Mouse (Mus musculus) intestine, embryonic 16.5 days (tissue): ENCODE measurements around the gene Psme3. TPM values are rescaled to one million over a fixed set of nuclear protein-coding genes. Genes with fewer than 3 reads are reported as not detected.
A peak's percentile ranks its signal among the peaks of the same experiment; 100 is the strongest.
"Not testable (repeated sequence)": the region's sequence is repeated elsewhere in the genome, so short reads cannot be mapped to it uniquely, and the experiment has no call there.

Experiments
- ATAC-seq: fragments of 200-750 bp; cut with Nextera tagmentation; 2 replicates; pipeline ENCODE4 v1.8.0; 2017; ENCODE audit warnings: moderate TSS enrichment, moderate library complexity
- H3K27ac ChIP-seq: fragments of 300-500 bp; sonication (generic); 2 replicates; pipeline ENCODE4 v1.5.1; 2014; ENCODE audit warnings: mild to moderate bottlenecking, low read length
- H3K27me3 ChIP-seq: fragments of 300-500 bp; sonication (generic); replicated peaks from 2 replicates; pipeline ENCODE4 v1.6.1; 2014; ENCODE audit warnings: low read length, control low read depth, mixed read lengths; ENCODE audit not compliant: control insufficient read depth, insufficient read depth
- H3K36me3 ChIP-seq: fragments of 300-500 bp; sonication (generic); 2 replicates; pipeline ENCODE4 v1.6.1; 2014; ENCODE audit warnings: low read length, control low read depth; ENCODE audit not compliant: control insufficient read depth, insufficient read depth
- H3K4me1 ChIP-seq: fragments of 300-500 bp; sonication (generic); 2 replicates; pipeline ENCODE4 v1.6.1; 2014; ENCODE audit warnings: low read length, control low read depth, mixed read lengths; ENCODE audit not compliant: control insufficient read depth, insufficient read depth
- H3K4me2 ChIP-seq: fragments of 300-500 bp; sonication (generic); 2 replicates; pipeline ENCODE4 v1.6.1; 2014; ENCODE audit warnings: low read depth, low read length, control low read depth
- H3K4me3 ChIP-seq: fragments of 300-500 bp; sonication (generic); 2 replicates; pipeline ENCODE4 v1.5.1; 2014; ENCODE audit warnings: mild to moderate bottlenecking, low read length
- H3K9ac ChIP-seq: fragments of 300-500 bp; sonication (generic); 2 replicates; pipeline ENCODE4 v1.6.1; 2014; ENCODE audit warnings: low read depth, low read length
- H3K9me3 ChIP-seq: fragments of 300-500 bp; sonication (generic); 2 replicates; pipeline ENCODE4 v1.6.1; 2016; ENCODE audit warnings: low read length, control low read depth; ENCODE audit not compliant: control insufficient read depth
- WGBS: fragments of 180-500 bp; shearing (Covaris S2); extraction: QIAGEN DNeasy Blood & Tissue Kit; methylation state at CpG from one replicate; pipeline ENCODE4 v1.1.7; 2014; 5-methylcytosine and 5-hydroxymethylcytosine counted together
- polyA plus RNA-seq: library from polyadenylated mRNA; unstranded; fragments of >200 nt; fragmentation: Nextera tagmentation; extraction: Ambion mirVana; gene quantifications from 2 replicates; pipeline ENCODE4 v1.2.1, GENCODE M21; 2015

Psme3 gene
- polyA plus RNA-seq, 1 experiment from 2014 or later = 125 TPM

DNA sequence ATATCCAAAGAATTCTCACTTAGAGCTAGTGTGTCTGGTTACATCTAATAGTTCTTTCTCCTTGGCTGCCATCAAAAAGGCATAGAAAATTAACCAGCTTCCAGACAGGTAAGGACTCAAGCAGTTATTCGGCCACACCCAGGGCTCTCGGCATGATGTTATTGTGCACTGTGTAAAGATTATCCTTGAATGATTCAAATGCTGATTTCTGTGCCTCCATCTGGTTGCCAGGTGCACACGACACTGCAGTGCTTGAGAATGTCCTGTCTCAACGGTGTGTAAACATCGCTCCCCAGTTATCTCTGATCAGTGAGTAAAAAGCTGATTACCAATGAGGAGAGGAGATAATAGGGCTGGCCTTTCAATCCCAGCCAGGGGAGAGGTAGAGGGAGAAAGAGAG lies 8.3 kb upstream of the Psme3 start:
- peak; percentile 53; the same call in 1 of the 2 replicates for ATAC-seq

DNA sequence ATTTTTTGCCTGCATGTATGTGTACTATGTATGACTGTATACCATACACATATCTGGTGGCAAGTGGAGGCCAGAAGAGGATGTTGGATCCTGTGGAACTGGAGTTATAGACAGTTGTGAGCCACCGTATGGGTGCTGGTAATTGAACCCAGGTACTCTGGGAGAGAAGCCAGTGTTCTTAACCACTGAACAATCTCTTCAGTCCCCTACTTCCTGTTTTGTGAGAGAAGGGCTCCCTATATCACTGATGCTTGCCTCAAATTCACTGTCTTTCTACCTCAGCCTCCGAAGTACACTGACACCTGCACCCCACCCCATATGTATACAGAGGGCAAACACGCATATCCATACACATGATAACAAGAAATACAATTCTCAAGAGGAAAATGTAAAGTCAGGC lies 4.9 kb upstream of the Psme3 start:
- no peak for ATAC-seq
- Histone ChIP-seq H3K9ac (no peak overlapping the region), H3K27ac (no peak overlapping the region), H3K9me3 (no peaks in the 10 kb centered on the region), H3K27me3 (no peaks in the 10 kb centered on the region), H3K4me3 (no peak overlapping the region), H3K36me3 (no peaks in the 10 kb centered on the region), H3K4me2 (no peak overlapping the region), H3K4me1 (no peaks in the 10 kb centered on the region)
- 88% methylated on average over 3 of the region's 3 CpGs for WGBS

More for the DNA sequence above, 8.3 kb upstream of the Psme3 start:
- no peaks in the 10 kb centered on the region for H3K36me3 ChIP-seq
- H3K27me3 ChIP-seq = no peaks in the 10 kb centered on the region
- 26% methylated on average over 5 of the region's 5 CpGs for WGBS
- H3K9me3 ChIP-seq = no peaks in the 10 kb centered on the region
- H3K9ac ChIP-seq = no peak overlapping the region
- H3K4me3 ChIP-seq = no peak overlapping the region
- no peak overlapping the region for H3K27ac ChIP-seq
- H3K4me2 ChIP-seq = no peak overlapping the region
- H3K4me1 ChIP-seq = no peaks in the 10 kb centered on the region

DNA sequence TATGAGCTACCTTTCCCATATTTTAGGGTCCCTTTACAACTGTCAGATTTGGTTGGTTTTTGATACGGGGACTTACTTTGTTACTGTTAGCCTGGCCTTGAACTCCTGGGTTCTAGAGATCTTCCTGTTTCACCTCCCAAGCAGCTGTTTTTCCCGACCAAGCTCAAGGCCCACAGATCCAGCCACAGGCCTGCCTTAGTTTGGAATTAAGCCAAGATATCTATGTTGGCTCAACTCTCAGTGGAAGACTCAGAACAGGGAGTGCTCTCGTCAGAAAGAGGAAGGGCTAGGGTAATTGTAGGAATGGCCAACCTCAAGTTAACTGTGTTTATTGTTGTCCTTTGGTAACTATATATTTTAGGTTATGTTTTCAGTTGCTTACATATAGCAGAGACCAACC lies 3.9 kb upstream of the Psme3 start:
- H3K36me3 ChIP-seq = no peaks in the 10 kb centered on the region
- H3K27ac ChIP-seq = no peak overlapping the region
- no peak for ATAC-seq
- H3K4me3 ChIP-seq = no peak overlapping the region
- no peaks in the 10 kb centered on the region for H3K27me3 ChIP-seq
- 54% methylated on average over 3 of the region's 3 CpGs for WGBS
- H3K4me2 ChIP-seq = no peak overlapping the region
- H3K4me1 ChIP-seq = peaks cover 3% of the 10 kb centered on the region; the same call in 1 of the 2 replicates
- H3K9me3 ChIP-seq = no peaks in the 10 kb centered on the region
- H3K9ac ChIP-seq = no peak overlapping the region

DNA sequence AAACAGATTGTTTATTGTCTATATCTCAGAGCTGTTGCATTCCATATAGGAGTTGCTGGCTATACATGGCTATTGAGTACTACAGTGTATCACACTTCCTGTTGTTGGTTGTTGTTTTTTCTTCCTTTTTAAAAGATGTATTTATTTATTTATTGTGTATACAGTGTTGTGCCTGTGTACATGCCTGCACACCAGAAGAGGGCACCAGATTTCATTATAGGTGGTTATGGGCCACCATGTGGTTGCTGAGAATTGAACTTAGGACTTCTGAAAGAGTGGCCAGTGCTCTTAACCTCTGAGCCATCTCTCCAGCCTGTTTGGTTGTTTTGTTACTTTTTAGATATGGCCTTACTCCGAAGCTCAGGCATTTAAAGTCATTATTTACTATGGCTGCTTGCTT lies 1.4 kb upstream of the Psme3 start:
- H3K4me1 ChIP-seq = peaks cover 3% of the 10 kb centered on the region; the same call in 1 of the 2 replicates
- H3K27me3 ChIP-seq = no peaks in the 10 kb centered on the region
- no peak overlapping the region for H3K4me3 ChIP-seq
- H3K9ac ChIP-seq = no peak overlapping the region
- ATAC-seq = no peak
- H3K36me3 ChIP-seq = peaks cover 2% of the 10 kb centered on the region; the same call in 1 of the 2 replicates
- H3K4me2 ChIP-seq = no peak overlapping the region
- no peak overlapping the region for H3K27ac ChIP-seq
- H3K9me3 ChIP-seq = no peaks in the 10 kb centered on the region
- 95% methylated on average over 1 of the region's 1 CpGs for WGBS

DNA sequence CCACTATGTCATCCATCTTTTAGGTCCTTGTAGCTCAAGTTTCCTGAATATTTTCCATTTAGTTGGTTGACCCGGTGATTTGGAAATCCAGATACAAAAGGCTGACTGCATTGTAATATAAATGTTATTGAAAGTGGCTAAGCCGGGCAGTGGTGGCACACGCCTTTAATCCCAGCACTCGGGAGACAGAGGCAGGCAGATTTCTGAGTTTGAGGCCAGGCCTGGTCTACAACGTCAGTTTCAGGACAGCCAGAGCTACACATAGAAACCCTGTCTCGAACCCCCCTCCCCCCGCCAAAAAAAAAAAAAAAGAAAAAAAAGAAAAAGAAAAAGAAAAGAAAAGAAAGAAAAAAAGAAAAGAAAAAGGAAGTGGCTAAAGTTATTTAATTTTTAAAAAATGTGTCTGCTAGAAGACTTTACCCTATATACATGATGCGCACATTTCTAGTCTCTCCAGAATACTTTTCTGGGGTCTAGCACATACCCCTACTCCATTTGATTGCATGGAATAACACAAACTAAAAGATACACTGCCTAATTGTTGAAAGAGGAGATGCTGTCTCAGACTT lies 847 bp upstream of the Psme3 start:
- no peaks in the 10 kb centered on the region for H3K9me3 ChIP-seq
- H3K9ac ChIP-seq = peak overlapping the region; percentile 92
- H3K4me1 ChIP-seq = peaks cover 3% of the 10 kb centered on the region; the same call in 1 of the 2 replicates
- no peaks in the 10 kb centered on the region for H3K27me3 ChIP-seq
- no peak for ATAC-seq
- H3K4me3 ChIP-seq = peak overlapping the region; percentile 88
- peak overlapping the region; percentile 81 for H3K4me2 ChIP-seq
- WGBS = 82% methylated on average over 8 of the region's 8 CpGs
- H3K36me3 ChIP-seq = peaks cover 8% of the 10 kb centered on the region
- H3K27ac ChIP-seq = peak overlapping the region; percentile 77; the same call in 1 of the 2 replicates

DNA sequence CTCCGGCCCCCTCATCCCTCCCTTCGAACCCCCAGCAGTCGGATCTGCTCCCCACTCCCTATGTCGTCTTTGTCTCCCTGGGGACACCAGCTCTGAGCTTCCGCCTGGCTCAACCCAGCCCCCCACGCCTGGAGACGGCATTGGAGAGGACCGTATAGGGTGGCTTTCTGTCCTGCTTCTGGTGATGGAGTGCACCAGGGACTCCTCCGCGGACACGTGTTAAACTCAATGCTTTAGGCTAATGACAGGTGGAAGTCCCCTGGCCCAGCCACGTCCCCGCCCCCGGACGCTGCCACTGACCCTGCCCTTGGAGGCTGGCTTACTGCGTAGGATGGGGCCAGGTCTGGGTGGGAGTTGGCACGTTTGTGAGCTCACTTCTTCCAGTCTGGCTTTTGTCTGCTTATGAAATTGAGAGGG lies 496 bp downstream of the Psme3 start:
- Histone ChIP-seq H3K4me1 (peaks cover 3% of the 10 kb centered on the region; the same call in 1 of the 2 replicates), H3K4me2 (peak overlapping the region; percentile 81), H3K9ac (peak overlapping the region; percentile 92), H3K27me3 (no peaks in the 10 kb centered on the region), H3K9me3 (no peaks in the 10 kb centered on the region), H3K4me3 (peak overlapping the region; percentile 88), H3K27ac (peak overlapping the region; percentile 77), H3K36me3 (peaks cover 17% of the 10 kb centered on the region)
- ATAC-seq = peak; percentile 60
- WGBS = under 1% methylated on average over 17 of the region's 17 CpGs

DNA sequence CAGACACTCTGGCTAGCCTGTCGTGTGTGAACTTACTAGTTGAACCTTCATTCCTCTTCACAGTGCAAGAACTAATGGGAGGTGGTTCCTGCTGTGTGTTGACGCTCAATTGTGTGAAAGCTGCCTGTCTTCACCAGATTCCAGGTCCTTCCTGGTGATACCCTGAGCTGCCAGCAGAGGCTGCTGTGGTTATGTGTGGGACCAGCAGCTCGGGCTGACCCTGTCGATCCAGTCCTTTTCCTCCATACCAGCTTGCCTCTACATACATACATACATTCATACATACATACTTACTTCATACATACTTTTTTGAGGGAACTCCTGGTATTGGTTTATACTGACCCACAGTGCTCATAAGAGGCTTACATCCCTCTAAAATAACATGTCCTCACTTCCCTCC lies 7.6 kb downstream of the Psme3 start:
- peak; percentile 72 for ATAC-seq
- Histone ChIP-seq H3K36me3 (peaks cover 23% of the 10 kb centered on the region), H3K9ac (no peak overlapping the region), H3K4me2 (no peak overlapping the region), H3K4me3 (no peak overlapping the region), H3K27ac (no peak overlapping the region), H3K27me3 (no peaks in the 10 kb centered on the region), H3K4me1 (peaks cover 3% of the 10 kb centered on the region; the same call in 1 of the 2 replicates), H3K9me3 (no peaks in the 10 kb centered on the region)
- WGBS = 9% methylated on average over 4 of the region's 4 CpGs

DNA sequence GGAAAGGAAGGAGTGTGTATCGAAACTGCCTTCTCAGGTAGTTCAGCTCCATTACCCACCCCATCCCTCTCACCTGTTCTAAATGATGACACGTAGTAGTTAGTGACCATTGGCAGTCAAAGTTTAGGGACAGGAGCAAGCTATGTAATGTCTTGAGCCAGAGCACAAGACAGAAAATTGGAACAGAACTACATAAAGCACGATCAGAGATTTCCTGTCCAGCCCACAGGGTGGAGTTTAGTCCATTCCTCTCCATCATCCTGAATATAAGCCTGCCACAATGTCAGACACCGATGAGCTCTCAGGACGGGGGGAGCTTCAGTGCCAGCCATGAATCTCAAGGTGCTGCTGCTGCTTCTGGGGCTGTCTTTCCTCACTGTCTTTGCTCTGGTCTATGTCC lies 8.8 kb downstream of the Psme3 start, which contains the start of gene Aoc2:
Aoc2 (plus strand) TSS at position 301 of the 400 bp plus-strand sequence.
- no peaks in the 10 kb centered on the region for H3K27me3 ChIP-seq
- peaks cover 8% of the 10 kb centered on the region; the same call in 1 of the 2 replicates for H3K4me1 ChIP-seq
- no peak within 1 kb of the TSS for H3K4me3 ChIP-seq
- WGBS = 81% methylated on average over 5 of the region's 5 CpGs
- no peak within 1 kb of the TSS for H3K9ac ChIP-seq
- H3K36me3 ChIP-seq = peaks cover 19% of the 10 kb centered on the region
- no peak for ATAC-seq
- H3K9me3 ChIP-seq = no peaks in the 10 kb centered on the region
- no peak within 1 kb of the TSS for H3K4me2 ChIP-seq
- no peak within 1 kb of the TSS for H3K27ac ChIP-seq

DNA sequence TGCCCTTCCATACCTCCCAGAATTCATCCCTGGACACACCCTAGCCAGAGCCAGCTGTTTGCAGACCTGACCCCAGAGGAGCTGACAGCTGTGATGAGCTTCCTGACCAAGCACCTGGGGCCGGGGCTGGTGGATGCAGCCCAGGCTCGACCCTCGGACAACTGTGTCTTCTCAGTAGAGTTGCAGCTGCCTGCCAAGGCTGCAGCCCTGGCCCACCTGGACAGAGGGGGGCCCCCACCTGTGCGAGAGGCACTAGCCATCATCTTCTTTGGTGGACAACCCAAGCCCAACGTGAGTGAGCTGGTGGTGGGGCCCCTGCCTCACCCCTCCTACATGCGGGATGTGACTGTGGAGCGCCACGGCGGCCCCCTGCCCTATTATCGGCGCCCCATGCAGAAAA lies 9.2 kb downstream of the Psme3 start:
- H3K4me1 ChIP-seq, H3K27ac ChIP-seq, H3K4me2 ChIP-seq, H3K9me3 ChIP-seq, ATAC-seq, H3K27me3 ChIP-seq, H3K4me3 ChIP-seq, H3K9ac ChIP-seq: not testable (repeated sequence)
- peaks cover 14% of the 10 kb centered on the region for H3K36me3 ChIP-seq
- WGBS = 90% methylated on average over 11 of the region's 11 CpGs

DNA sequence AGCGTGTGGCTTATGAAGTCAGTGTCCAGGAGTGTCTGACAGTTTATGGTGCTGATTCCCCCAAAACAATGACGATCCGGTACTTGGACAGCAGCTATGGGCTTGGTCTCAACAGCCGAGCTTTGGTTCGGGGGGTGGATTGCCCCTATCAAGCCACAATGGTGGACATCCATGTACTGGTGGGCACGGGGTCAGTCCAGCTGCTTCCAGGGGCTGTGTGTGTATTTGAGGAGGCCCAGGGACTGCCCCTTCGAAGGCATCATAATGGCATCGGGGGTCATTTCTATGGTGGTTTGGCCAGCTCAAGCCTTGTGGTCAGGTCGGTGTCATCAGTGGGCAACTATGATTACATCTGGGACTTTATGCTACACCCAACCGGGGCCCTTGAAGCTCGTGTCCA lies 10.1 kb downstream of the Psme3 start:
- Histone ChIP-seq H3K4me2 (no peak overlapping the region), H3K27me3 (no peaks in the 10 kb centered on the region), H3K4me3 (no peak overlapping the region), H3K36me3 (peaks cover 7% of the 10 kb centered on the region), H3K9me3 (no peaks in the 10 kb centered on the region), H3K4me1 (peaks cover 8% of the 10 kb centered on the region; the same call in 1 of the 2 replicates), H3K9ac (no peak overlapping the region), H3K27ac (no peak overlapping the region)
- ATAC-seq = no peak
- 86% methylated on average over 11 of the region's 11 CpGs for WGBS
